Mouse (Mus musculus): ENCODE data around the gene Gm10801.
"Not testable (repeated sequence)": the region's sequence is repeated elsewhere in the genome, so short reads cannot be mapped to it uniquely, and the experiment has no call there.

DNA sequence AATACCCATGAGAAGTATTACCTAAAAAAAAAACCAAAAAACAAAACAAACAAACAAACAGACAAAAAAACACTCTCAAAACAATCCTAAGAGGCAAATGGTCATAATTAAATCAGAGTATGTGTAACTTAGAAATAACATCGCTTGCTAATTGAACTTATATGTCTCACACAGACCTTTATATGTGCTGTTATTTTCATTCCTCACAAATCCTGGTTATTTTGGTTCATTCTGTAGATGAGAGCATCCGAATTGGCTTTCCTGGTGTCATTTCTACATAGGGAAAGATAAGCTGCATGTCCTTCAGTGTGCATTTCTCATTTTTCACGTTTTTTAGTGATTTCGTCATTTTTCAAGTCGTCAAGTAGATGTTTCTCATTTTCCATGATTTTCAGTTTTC is at the start of gene Gm10801:
- not testable (repeated sequence) for TF ChIP-seq CTCF (IDR thresholded peaks at IDR 0.05; ENCODE audit: low read depth, low read length); POLR2A (IDR thresholded peaks at IDR 0.05; ENCODE audit: extremely low read depth, insufficient read depth, low read length)

Measured in liver, adult 2 months (tissue).